Mouse (Mus musculus): ENCODE results near the gene Grin2b. TPM values are rescaled to one million over a fixed set of nuclear protein-coding genes. Genes with fewer than 3 reads are reported as not detected.

Gene Grin2b
- polyA plus RNA-seq, 1 experiment from 2014 or later = 1.2 TPM

- Histone ChIP-seq H3K4me2 (no peak overlapping the region), H3K27me3 (ENCODE audit: control insufficient read depth, insufficient read depth, low read length) (no peaks in the 10 kb centered on the region), H3K4me3 (ENCODE audit: low read depth, low read length) (no peak overlapping the region), H3K9me3 (ENCODE audit: control insufficient read depth, low read length) (no peaks in the 10 kb centered on the region), H3K4me1 (ENCODE audit: control insufficient read depth, insufficient read depth, low read length) (peaks cover 13% of the 10 kb centered on the region), H3K9ac (ENCODE audit: low read length) (no peak overlapping the region), H3K36me3 (ENCODE audit: control insufficient read depth, insufficient read depth, low read length) (no peaks in the 10 kb centered on the region), H3K27ac (ENCODE audit: low read depth, low read length) (no peak overlapping the region)
- WGBS = 84% methylated on average over 6 of the region's 6 CpGs
- DNase-seq (ENCODE audit: low spot score, missing footprints) (no peak), ATAC-seq (ENCODE audit: low FRiP score) (no peak)
Observed at GRCm38 (mm10) chr6:136008120-136008519, 165.2 kb downstream of the Grin2b start.

DNA sequence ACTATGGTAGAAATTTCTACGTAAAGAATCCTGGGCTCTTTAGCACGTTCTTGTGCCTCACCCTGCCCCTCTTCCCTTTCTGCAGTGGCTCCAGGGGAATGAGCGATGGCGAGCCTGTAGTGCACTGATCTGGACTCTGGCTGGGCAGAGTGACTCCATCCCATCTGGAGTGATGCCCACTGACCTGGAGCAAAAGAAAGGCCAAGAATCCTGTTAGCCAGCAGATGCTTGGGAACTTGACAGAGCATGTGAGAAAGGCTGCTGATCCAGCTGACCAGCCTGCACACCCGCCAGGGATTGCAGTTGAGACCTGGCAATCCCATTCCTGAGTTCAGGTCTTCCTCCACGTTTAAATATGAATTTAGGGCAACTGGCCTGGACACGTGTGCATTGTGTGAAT lies 178.6 kb downstream of the Grin2b start:
- Histone ChIP-seq H3K9me3 (ENCODE audit: control insufficient read depth, low read length) (no peaks in the 10 kb centered on the region), H3K4me2 (no peak overlapping the region), H3K4me3 (ENCODE audit: low read depth, low read length) (no peak overlapping the region), H3K36me3 (ENCODE audit: control insufficient read depth, insufficient read depth, low read length) (no peaks in the 10 kb centered on the region), H3K9ac (ENCODE audit: low read length) (no peak overlapping the region), H3K4me1 (ENCODE audit: control insufficient read depth, insufficient read depth, low read length) (no peaks in the 10 kb centered on the region; the same call in 1 of the 2 replicates), H3K27ac (ENCODE audit: low read depth, low read length) (no peak overlapping the region), H3K27me3 (ENCODE audit: control insufficient read depth, insufficient read depth, low read length) (no peaks in the 10 kb centered on the region)
- ATAC-seq (ENCODE audit: low FRiP score) = no peak
- DNase-seq (ENCODE audit: low spot score, missing footprints) = no peak
- 61% methylated on average over 7 of the region's 7 CpGs for WGBS

- ATAC-seq (ENCODE audit: low FRiP score) (peak; percentile 35; the same call in 1 of the 2 replicates), DNase-seq (ENCODE audit: low spot score, missing footprints) (peak; percentile 85)
- Histone ChIP-seq H3K4me3 (ENCODE audit: low read depth, low read length) (no peak overlapping the region), H3K9ac (ENCODE audit: low read length) (no peak overlapping the region), H3K36me3 (ENCODE audit: control insufficient read depth, insufficient read depth, low read length) (no peaks in the 10 kb centered on the region), H3K27me3 (ENCODE audit: control insufficient read depth, insufficient read depth, low read length) (no peaks in the 10 kb centered on the region), H3K4me1 (ENCODE audit: control insufficient read depth, insufficient read depth, low read length) (no peaks in the 10 kb centered on the region; the same call in 1 of the 2 replicates), H3K27ac (ENCODE audit: low read depth, low read length) (no peak overlapping the region), H3K9me3 (ENCODE audit: control insufficient read depth, low read length) (no peaks in the 10 kb centered on the region), H3K4me2 (no peak overlapping the region)
- 48% methylated on average over 3 of the region's 3 CpGs for whole genome bisulfite sequencing
Observed at GRCm38 (mm10) chr6:135993897-135994296, 179.4 kb downstream of the Grin2b start.

DNA sequence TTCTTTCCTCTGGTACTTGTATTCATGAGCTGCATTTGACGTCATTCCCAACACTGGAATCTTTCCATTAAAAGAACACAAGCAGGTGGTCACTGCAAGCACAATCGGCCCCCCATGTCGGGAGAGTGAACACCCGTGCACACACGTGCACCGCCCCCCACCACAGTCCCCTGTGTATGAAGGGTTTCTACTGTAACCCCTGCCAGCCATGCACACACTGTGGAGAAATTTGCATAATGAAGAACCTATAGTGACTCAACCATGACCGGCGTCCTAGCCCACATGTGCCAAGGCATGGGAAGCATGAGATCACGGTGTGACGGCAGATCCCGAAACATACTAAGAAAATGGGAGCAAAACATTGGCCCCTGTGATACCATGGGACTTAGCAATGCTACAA lies 179.9 kb downstream of the Grin2b start:
- Histone ChIP-seq H3K27me3 (ENCODE audit: control insufficient read depth, insufficient read depth, low read length) (no peaks in the 10 kb centered on the region), H3K9me3 (ENCODE audit: control insufficient read depth, low read length) (no peaks in the 10 kb centered on the region), H3K9ac (ENCODE audit: low read length) (no peak overlapping the region), H3K27ac (ENCODE audit: low read depth, low read length) (no peak overlapping the region), H3K4me2 (no peak overlapping the region), H3K4me1 (ENCODE audit: control insufficient read depth, insufficient read depth, low read length) (no peaks in the 10 kb centered on the region; the same call in 1 of the 2 replicates), H3K4me3 (ENCODE audit: low read depth, low read length) (no peak overlapping the region), H3K36me3 (ENCODE audit: control insufficient read depth, insufficient read depth, low read length) (no peaks in the 10 kb centered on the region)
- ATAC-seq (ENCODE audit: low FRiP score) (no peak), DNase-seq (ENCODE audit: low spot score, missing footprints) (no peak)
- 86% methylated on average over 11 of the region's 11 CpGs for WGBS

DNA sequence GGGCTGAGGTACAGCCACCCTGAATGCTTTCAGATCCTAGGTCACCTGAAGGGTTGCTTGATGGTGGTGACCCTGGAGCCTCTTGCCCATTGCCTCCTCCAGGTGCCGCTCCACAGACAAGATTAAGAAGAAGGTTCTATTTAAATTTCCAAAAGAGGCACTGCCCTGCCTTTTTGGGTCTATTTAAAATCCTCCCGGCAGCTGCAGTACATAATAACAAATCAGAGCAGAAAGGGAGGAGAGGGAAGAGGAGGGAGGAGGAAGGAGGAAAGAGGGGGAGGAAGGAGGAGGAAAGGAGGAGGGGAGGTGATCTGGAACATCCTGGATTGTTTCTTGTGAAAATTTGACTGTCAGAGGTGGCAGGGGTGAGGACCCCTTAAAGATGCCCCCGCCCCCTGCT lies 197.2 kb downstream of the Grin2b start:
- ATAC-seq (ENCODE audit: low FRiP score) = no peak
- 55% methylated on average over 3 of the region's 3 CpGs for WGBS

DNA sequence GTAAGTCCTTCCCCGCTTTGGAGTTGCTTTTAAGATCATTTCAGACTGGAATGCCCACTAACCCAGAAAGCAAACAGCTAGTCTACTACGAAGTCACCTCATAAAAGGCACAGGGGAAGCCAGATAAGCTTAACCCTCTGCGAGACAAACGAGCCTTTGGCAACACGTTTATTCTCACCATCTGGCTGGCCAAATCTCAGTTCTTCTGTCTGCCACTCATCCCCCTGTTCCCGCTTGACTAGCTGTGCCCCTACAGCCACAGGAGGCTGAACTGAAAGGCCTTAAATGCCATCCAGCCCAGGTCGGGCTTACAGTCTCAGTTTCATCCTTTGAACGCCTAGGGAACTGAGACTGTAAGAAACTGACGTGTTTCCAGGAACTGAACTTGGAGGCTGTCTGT lies 200.8 kb downstream of the Grin2b start:
- Histone ChIP-seq H3K27ac (ENCODE audit: low read depth, low read length) (no peak overlapping the region), H3K9ac (ENCODE audit: low read length) (no peak overlapping the region), H3K4me1 (ENCODE audit: control insufficient read depth, insufficient read depth, low read length) (no peaks in the 10 kb centered on the region), H3K9me3 (ENCODE audit: control insufficient read depth, low read length) (no peaks in the 10 kb centered on the region), H3K36me3 (ENCODE audit: control insufficient read depth, insufficient read depth, low read length) (no peaks in the 10 kb centered on the region), H3K27me3 (ENCODE audit: control insufficient read depth, insufficient read depth, low read length) (no peaks in the 10 kb centered on the region), H3K4me2 (no peak overlapping the region), H3K4me3 (ENCODE audit: low read depth, low read length) (no peak overlapping the region)
- DNase-seq (ENCODE audit: low spot score, missing footprints) (no peak), ATAC-seq (ENCODE audit: low FRiP score) (no peak)
- WGBS = 79% methylated on average over 9 of the region's 9 CpGs

More for the DNA sequence above, 197.2 kb downstream of the Grin2b start:
- Histone ChIP-seq H3K9me3 (ENCODE audit: control insufficient read depth, low read length) (no peaks in the 10 kb centered on the region), H3K4me2 (no peak overlapping the region), H3K9ac (ENCODE audit: low read length) (no peak overlapping the region), H3K4me3 (ENCODE audit: low read depth, low read length) (no peak overlapping the region), H3K36me3 (ENCODE audit: control insufficient read depth, insufficient read depth, low read length) (no peaks in the 10 kb centered on the region), H3K27ac (ENCODE audit: low read depth, low read length) (no peak overlapping the region), H3K27me3 (ENCODE audit: control insufficient read depth, insufficient read depth, low read length) (no peaks in the 10 kb centered on the region), H3K4me1 (ENCODE audit: control insufficient read depth, insufficient read depth, low read length) (no peaks in the 10 kb centered on the region)
- no peak for DNase-seq (ENCODE audit: low spot score, missing footprints)

DNA sequence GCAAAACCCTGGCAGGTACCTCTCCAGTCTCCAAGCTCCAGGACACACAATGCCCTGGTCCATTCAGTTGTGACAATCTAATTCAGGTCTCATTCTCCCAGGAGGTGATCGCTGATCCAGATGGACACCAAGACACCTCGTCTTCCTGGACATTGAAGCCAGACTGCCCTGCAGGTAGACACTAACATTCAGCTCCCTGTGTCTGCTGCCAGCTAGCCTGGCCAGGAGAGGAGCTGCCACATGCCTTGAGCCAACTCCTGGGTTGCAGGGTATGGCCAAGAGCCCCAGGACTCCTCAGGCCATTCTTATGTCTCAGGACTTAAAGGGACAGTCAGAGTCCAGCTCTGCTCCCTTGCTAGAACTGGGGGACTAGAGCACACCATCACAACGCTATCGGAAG lies 201.8 kb downstream of the Grin2b start:
- no peak for DNase-seq (ENCODE audit: low spot score, missing footprints)
- Histone ChIP-seq H3K4me1 (ENCODE audit: control insufficient read depth, insufficient read depth, low read length) (no peaks in the 10 kb centered on the region), H3K27me3 (ENCODE audit: control insufficient read depth, insufficient read depth, low read length) (no peaks in the 10 kb centered on the region), H3K27ac (ENCODE audit: low read depth, low read length) (no peak overlapping the region), H3K9ac (ENCODE audit: low read length) (no peak overlapping the region), H3K4me2 (no peak overlapping the region), H3K36me3 (ENCODE audit: control insufficient read depth, insufficient read depth, low read length) (no peaks in the 10 kb centered on the region), H3K4me3 (ENCODE audit: low read depth, low read length) (no peak overlapping the region), H3K9me3 (ENCODE audit: control insufficient read depth, low read length) (no peaks in the 10 kb centered on the region)
- 93% methylated on average over 4 of the region's 4 CpGs for WGBS
- no peak for ATAC-seq (ENCODE audit: low FRiP score)

DNA sequence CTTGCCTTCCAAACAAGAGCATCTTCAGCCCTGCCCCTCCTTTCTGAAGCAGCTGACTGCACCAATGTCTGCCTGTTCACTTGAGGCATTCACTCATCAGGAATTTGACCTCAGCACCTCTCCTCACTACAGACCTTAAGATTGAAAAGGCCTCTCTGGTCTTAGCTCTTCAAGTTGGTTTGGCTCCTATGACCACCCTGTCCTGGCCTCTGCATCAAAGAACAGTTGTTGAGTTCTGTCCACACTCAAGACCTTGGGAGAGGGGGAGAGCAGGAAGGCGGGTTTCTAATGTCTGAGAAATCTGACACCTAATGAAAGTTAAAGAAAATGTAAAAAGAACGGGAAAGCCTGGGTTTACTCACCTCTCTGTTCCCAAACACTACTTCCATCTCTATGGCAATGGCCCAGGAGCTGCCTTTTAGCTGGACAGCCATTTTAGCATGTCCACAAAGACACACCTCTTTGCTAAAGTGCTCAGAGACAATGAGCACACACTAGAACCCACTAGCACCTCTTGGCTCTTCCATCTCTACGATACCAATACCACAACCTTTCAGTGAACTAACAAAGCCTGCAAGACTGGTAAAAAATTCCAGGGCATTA lies 202.5 kb downstream of the Grin2b start:
- Histone ChIP-seq H3K9ac (ENCODE audit: low read length) (no peak overlapping the region), H3K27me3 (ENCODE audit: control insufficient read depth, insufficient read depth, low read length) (no peaks in the 10 kb centered on the region), H3K4me1 (ENCODE audit: control insufficient read depth, insufficient read depth, low read length) (no peaks in the 10 kb centered on the region), H3K27ac (ENCODE audit: low read depth, low read length) (no peak overlapping the region), H3K9me3 (ENCODE audit: control insufficient read depth, low read length) (no peaks in the 10 kb centered on the region), H3K36me3 (ENCODE audit: control insufficient read depth, insufficient read depth, low read length) (no peaks in the 10 kb centered on the region), H3K4me3 (ENCODE audit: low read depth, low read length) (no peak overlapping the region), H3K4me2 (no peak overlapping the region)
- DNase-seq (ENCODE audit: low spot score, missing footprints) (no peak), ATAC-seq (ENCODE audit: low FRiP score) (no peak)
- 67% methylated on average over 3 of the region's 3 CpGs for WGBS

GRCm38 (mm10) chr6:135961766-135962165 lies 211.5 kb downstream of the Grin2b start:
- DNase-seq (ENCODE audit: low spot score, missing footprints) = no peak
- Histone ChIP-seq H3K27me3 (ENCODE audit: control insufficient read depth, insufficient read depth, low read length) (no peaks in the 10 kb centered on the region), H3K4me2 (no peak overlapping the region), H3K4me1 (ENCODE audit: control insufficient read depth, insufficient read depth, low read length) (no peaks in the 10 kb centered on the region), H3K9ac (ENCODE audit: low read length) (no peak overlapping the region), H3K4me3 (ENCODE audit: low read depth, low read length) (no peak overlapping the region), H3K9me3 (ENCODE audit: control insufficient read depth, low read length) (no peaks in the 10 kb centered on the region), H3K36me3 (ENCODE audit: control insufficient read depth, insufficient read depth, low read length) (no peaks in the 10 kb centered on the region), H3K27ac (ENCODE audit: low read depth, low read length) (no peak overlapping the region)
- 26% methylated on average over 9 of the region's 9 CpGs for WGBS
- ATAC-seq (ENCODE audit: low FRiP score) = no peak

Data from midbrain, embryonic 11.5 days (tissue).